In genomic region chr11:30237960-30238359, GRCm38 (mm10) we compare ENCODE assay signal across 9 mouse cellular contexts. TPM values are rescaled to one million over a fixed set of nuclear protein-coding genes. Genes with fewer than 3 reads are reported as not detected.
DNase-seq lines count a peak whose midpoint lies in the region; ATAC-seq and TF ChIP-seq lines count a peak whose summit lies in the region.
"Had no signal": no experiment of that assay in that cellular context is flagged by ENCODE, and none has a peak within 500 bp of the region (broad histone marks: within the 10 kb centered on the region; RNA-seq: fewer than 3 reads in every experiment).

No protein-coding gene starts in this region.

- H3K27ac ChIP-seq in kidney, postnatal 0 days: no peak overlapping the region
- H3K27ac ChIP-seq: hindbrain, embryonic 15.5 days had no signal

- no peaks in the 10 kb centered on the region for H3K9me3 ChIP-seq in kidney, postnatal 0 days (replicated peaks; ENCODE audit: low read length)
- H3K9me3 ChIP-seq: hindbrain, embryonic 15.5 days had no signal

- H3K4me2 ChIP-seq in kidney, postnatal 0 days (ENCODE audit: low read length): no peak overlapping the region
- H3K4me2 ChIP-seq: hindbrain, embryonic 15.5 days had no signal

- peak; percentile 59 for DNase-seq in gastrocnemius, adult 18-20 months (ENCODE audit: low spot score)
- DNase-seq in gastrocnemius, postnatal 4 days (ENCODE audit: low spot score in 2 of 2): no peak
- DNase-seq in thymus, postnatal 0 days (ENCODE audit: low spot score): peak; percentile 25
- DNase-seq in thymus, postnatal 36 days: no peak
- DNase-seq in kidney, postnatal 0 days (ENCODE audit: low spot score): peak; percentile 42
- no peak for DNase-seq in urinary bladder, adult 18-20 months (ENCODE audit: low spot score in 2 of 2)
- no peak for DNase-seq in cerebellum, adult 8-10 months
- DNase-seq in adipocyte (ENCODE audit: low spot score): no peak

- H3K9ac ChIP-seq in kidney, postnatal 0 days (ENCODE audit: low read depth, low read length): no peak overlapping the region
- H3K9ac ChIP-seq: hindbrain, embryonic 15.5 days had no signal

- 75% methylated on average over 4 of the region's 4 CpGs for WGBS in kidney, postnatal 0 days

- H3K27me3 ChIP-seq in kidney, postnatal 0 days (ENCODE audit: insufficient read depth, low read length): no peaks in the 10 kb centered on the region
- H3K27me3 ChIP-seq: hindbrain, embryonic 15.5 days had no signal

- ATAC-seq in kidney, postnatal 0 days (replicated peaks; ENCODE audit: low FRiP score, low read depth): no peak; the same call in 1 of the 2 replicates

- no peak overlapping the region for H3K4me3 ChIP-seq in kidney, postnatal 0 days (replicated peaks; ENCODE audit: low read depth, low read length)
- H3K4me3 ChIP-seq: hindbrain, embryonic 15.5 days had no signal

- H3K4me1 ChIP-seq in kidney, postnatal 0 days (replicated peaks; ENCODE audit: insufficient read depth, low read length): peaks cover 7% of the 10 kb centered on the region

- no peaks in the 10 kb centered on the region for H3K36me3 ChIP-seq in kidney, postnatal 0 days (ENCODE audit: insufficient read depth, low read length)
- H3K36me3 ChIP-seq: hindbrain, embryonic 15.5 days had no signal

- peak; percentile 76 for TF ChIP-seq CTCF in kidney, postnatal 0 days (IDR thresholded peaks at IDR 0.05; ENCODE audit: low read depth)

RNA-seq across cellular contexts. Expression of gene Sptbn1, which starts 30.0 kb away (rescaled TPM):
- 100 to 1,000 TPM in 1 of 2 experiments, 10 to 100 TPM in 1; 78.4 to 118 TPM for total RNA-seq in gastrocnemius, adult 18-20 months (2021)
- 100 to 1,000 TPM; 233 to 240 TPM for total RNA-seq in gastrocnemius, postnatal 4 days (2021)
- 59.1 and 64.4 TPM in 2 replicates for polyA plus RNA-seq in thymus, postnatal 0 days (2015; fragmentation: Nextera tagmentation; extraction: Ambion mirVana)
- polyA plus RNA-seq in kidney, postnatal 0 days (2015; fragmentation: Nextera tagmentation; extraction: Ambion mirVana): 117 and 119 TPM in 2 replicates

Comparison
In these comparisons a context has a peak if more than half of its experiments do, and no peak if none do; other contexts are left out.
1. DNase-seq: peak in gastrocnemius, adult 18-20 months (single experiment), thymus, postnatal 0 days (single experiment) and kidney, postnatal 0 days (single experiment); none in gastrocnemius, postnatal 4 days (0 of 2), thymus, postnatal 36 days (0 of 2), urinary bladder, adult 18-20 months (0 of 2), cerebellum, adult 8-10 months (single experiment) and adipocyte (single experiment).